Mouse (Mus musculus) kidney, embryonic 14.5 days (tissue): ENCODE results near the gene Atl2. TPM values are rescaled to one million over a fixed set of nuclear protein-coding genes. Genes with fewer than 3 reads are reported as not detected.

ENCODE experiments used
- ATAC-seq: fragments of 200-750 bp; cut with Nextera tagmentation; 2 replicates; pipeline ENCODE4 v1.8.0; 2017; ENCODE audit warnings: moderate number of reproducible peaks, mild to moderate bottlenecking, moderate TSS enrichment, moderate library complexity; ENCODE audit not compliant: low FRiP score, low TSS enrichment
- H3K27ac ChIP-seq: fragments of 300-500 bp; sonication (generic); 2 replicates; pipeline ENCODE4 v1.5.1; 2014; ENCODE audit warnings: low read depth, mild to moderate bottlenecking, low read length, moderate library complexity, mixed read lengths
- H3K27me3 ChIP-seq: fragments of 300-500 bp; sonication (generic); 2 replicates; pipeline ENCODE4 v1.6.1; 2014; ENCODE audit warnings: mild to moderate bottlenecking, low read length; ENCODE audit not compliant: control insufficient read depth, insufficient read depth
- H3K36me3 ChIP-seq: fragments of 300-500 bp; sonication (generic); 2 replicates; pipeline ENCODE4 v1.6.1; 2014; ENCODE audit warnings: low read length, mixed read lengths; ENCODE audit not compliant: control insufficient read depth, insufficient read depth
- H3K4me1 ChIP-seq: fragments of 300-500 bp; sonication (generic); 2 replicates; pipeline ENCODE4 v1.6.1; 2014; ENCODE audit warnings: low read length, mixed read lengths; ENCODE audit not compliant: control insufficient read depth, insufficient read depth
- H3K4me2 ChIP-seq: fragments of 300-500 bp; sonication (generic); replicated peaks from 2 replicates; pipeline ENCODE4 v1.6.1; 2014; ENCODE audit warnings: low read depth, mild to moderate bottlenecking, low read length
- H3K4me3 ChIP-seq: fragments of 300-500 bp; sonication (generic); 2 replicates; pipeline ENCODE4 v1.5.1; 2014; ENCODE audit warnings: mild to moderate bottlenecking, low read length
- H3K9ac ChIP-seq: fragments of 300-500 bp; sonication (generic); 2 replicates; pipeline ENCODE4 v1.6.1; 2014; ENCODE audit warnings: low read depth, mild to moderate bottlenecking, low read length, moderate library complexity
- H3K9me3 ChIP-seq: fragments of 300-500 bp; sonication (generic); 2 replicates; pipeline ENCODE4 v1.6.1; 2016; ENCODE audit warnings: low read length; ENCODE audit not compliant: control insufficient read depth
- WGBS: fragments of 180-500 bp; shearing (Covaris S2); extraction: QIAGEN DNeasy Blood & Tissue Kit; methylation state at CpG from one replicate; pipeline ENCODE4 v1.1.7; 2014; 5-methylcytosine and 5-hydroxymethylcytosine counted together
- polyA plus RNA-seq: library from polyadenylated mRNA; unstranded; fragments of >200 nt; fragmentation: Nextera tagmentation; extraction: Ambion mirVana; gene quantifications from 2 replicates; pipeline ENCODE4 v1.2.1, GENCODE M21; 2014

The Atl2 gene
- polyA plus RNA-seq, 1 experiment from 2014 or later, result 41.8 TPM

DNA sequence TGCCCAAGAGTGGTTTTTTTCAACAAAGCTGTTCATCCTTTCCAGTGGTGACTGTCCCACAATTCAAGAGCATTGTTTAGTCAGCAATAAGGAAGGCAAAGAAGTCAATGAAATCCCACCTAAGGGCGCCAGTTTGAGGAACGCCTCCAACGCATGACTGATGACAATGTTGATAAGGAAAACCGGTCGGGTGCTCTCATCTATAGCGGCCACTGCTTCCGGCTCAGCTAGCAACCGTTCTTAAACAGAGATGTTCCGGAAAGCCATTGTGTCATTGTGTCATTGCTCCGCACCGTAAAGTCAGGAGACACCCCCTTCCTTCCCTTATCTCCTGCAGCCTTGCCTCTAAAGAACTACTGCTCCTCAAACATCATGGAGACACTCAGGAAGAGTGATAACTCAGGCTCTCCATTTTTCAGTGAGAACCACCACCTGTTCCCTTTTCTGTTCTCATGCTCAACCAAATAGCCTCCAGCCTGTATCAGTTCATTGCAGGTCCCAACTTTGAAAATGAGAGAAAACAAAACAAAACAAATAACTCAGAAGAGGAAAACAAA is 30.0 kb upstream of the Atl2 start:
- Histone ChIP-seq H3K4me1 (no peaks in the 10 kb centered on the region), H3K4me3 (no peak overlapping the region), H3K9me3 (no peaks in the 10 kb centered on the region), H3K27me3 (no peaks in the 10 kb centered on the region), H3K27ac (no peak overlapping the region), H3K9ac (no peak overlapping the region), H3K4me2 (no peak overlapping the region), H3K36me3 (no peaks in the 10 kb centered on the region)
- 77% methylated on average over 11 of the region's 11 CpGs for WGBS
- no peak for ATAC-seq

DNA sequence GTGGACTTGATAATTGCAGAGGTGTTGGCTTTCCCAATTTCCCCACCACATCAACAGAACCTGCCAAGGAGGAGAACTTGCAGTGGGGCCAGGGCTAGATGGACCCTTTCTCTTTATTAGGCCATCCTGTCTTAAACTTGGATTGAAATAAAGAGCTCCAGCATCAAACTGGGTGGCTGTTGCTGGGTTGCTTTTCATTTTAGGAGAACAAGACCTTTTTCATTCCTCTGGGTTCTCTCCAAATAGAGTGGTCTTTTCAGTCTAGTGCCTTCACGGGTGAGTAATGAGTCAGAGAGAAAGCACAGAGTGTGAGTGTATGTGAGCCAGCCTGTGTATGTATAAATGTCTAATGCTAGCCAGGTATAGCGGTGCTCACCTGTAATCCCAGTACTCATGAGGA is 24.4 kb upstream of the Atl2 start:
- ATAC-seq, result no peak
- 75% methylated on average over 2 of the region's 2 CpGs for WGBS
- Histone ChIP-seq H3K4me1 (0 out of 2 replicates have a peak, but pooled peaks cover 2% of the 10 kb centered on the region), H3K4me2 (no peak overlapping the region), H3K9ac (no peak overlapping the region), H3K27ac (no peak overlapping the region), H3K36me3 (no peaks in the 10 kb centered on the region), H3K27me3 (no peaks in the 10 kb centered on the region), H3K4me3 (no peak overlapping the region), H3K9me3 (no peaks in the 10 kb centered on the region)

DNA sequence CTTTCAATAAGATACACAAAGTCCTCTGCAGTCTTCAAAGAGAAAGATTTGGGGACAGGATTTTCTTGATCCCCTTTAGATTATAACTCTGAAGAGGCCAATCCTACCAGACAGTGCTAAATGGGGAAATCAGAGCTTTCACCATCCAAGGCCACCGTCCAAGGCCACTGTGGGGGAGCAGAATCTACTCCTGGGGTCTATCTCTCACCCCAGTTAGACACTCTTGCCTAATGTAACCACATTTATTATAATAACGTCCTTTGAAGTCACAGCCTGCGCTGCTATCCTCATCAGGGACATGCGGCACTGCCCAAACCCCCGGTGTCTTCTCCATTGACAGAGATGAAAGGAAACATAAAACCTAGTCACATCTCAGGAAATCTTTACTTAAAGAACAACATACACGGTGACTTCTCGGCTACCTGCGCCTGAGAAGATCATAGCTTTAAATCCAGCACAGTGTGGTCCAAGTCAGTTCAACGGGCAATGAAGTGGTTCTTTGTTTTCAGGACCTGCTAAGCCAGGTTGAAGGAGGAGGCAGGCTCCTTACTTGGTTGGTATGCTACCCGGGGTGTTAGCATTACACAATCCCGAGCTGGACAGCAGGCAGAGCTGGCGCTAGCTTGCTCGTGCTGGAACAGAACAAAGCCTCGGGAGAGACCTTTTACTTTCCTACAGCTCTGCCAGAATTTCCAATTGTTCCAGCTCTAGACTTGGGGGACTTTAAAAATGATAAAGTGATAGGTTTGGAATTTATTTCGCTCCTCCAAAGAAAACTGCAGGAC is 23.8 kb upstream of the Atl2 start:
- Histone ChIP-seq H3K4me3 (no peak overlapping the region), H3K27me3 (no peaks in the 10 kb centered on the region), H3K4me1 (0 out of 2 replicates have a peak, but pooled peaks cover 2% of the 10 kb centered on the region), H3K4me2 (no peak overlapping the region), H3K9ac (no peak overlapping the region), H3K27ac (no peak overlapping the region), H3K9me3 (no peaks in the 10 kb centered on the region), H3K36me3 (no peaks in the 10 kb centered on the region)
- ATAC-seq, result no peak
- WGBS, result 44% methylated on average over 15 of the region's 15 CpGs

- no peak overlapping the region for H3K4me3 ChIP-seq
Measured at GRCm38 (mm10) chr17:79918484-79919004, 22.6 kb upstream of the Atl2 start.

DNA sequence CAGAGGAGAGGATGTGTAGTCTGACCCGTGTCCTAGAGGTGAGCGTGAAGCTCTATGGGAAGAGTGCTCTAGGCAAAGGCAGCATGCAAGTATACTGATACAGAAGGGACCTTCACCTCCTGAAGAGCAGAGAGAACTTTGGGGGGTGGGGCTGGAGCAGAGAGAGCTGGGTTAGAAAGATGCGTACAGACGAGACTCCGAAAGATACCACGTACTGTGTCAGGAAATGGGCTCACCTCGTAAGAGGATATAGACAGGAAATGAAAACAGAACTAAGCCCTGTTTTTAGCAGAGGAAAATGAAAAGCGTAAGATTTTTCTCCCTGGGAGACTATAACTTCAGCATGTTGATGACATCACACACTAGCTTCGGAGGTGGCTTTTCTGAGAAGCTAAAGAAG is 21.1 kb upstream of the Atl2 start:
- Histone ChIP-seq H3K27ac (no peak overlapping the region), H3K4me3 (no peak overlapping the region), H3K4me2 (no peak overlapping the region), H3K9me3 (no peaks in the 10 kb centered on the region), H3K27me3 (no peaks in the 10 kb centered on the region), H3K36me3 (no peaks in the 10 kb centered on the region), H3K9ac (no peak overlapping the region), H3K4me1 (0 out of 2 replicates have a peak, but pooled peaks cover 2% of the 10 kb centered on the region)
- no peak for ATAC-seq
- 77% methylated on average over 9 of the region's 9 CpGs for WGBS

More at GRCm38 (mm10) chr17:79918484-79919004, 22.6 kb upstream of the Atl2 start:
- Histone ChIP-seq H3K9ac (no peak overlapping the region), H3K4me2 (no peak overlapping the region), H3K4me1 (0 out of 2 replicates have a peak, but pooled peaks cover 2% of the 10 kb centered on the region), H3K27ac (no peak overlapping the region), H3K9me3 (no peaks in the 10 kb centered on the region), H3K27me3 (no peaks in the 10 kb centered on the region), H3K36me3 (no peaks in the 10 kb centered on the region)
- no peak for ATAC-seq
- WGBS, result 29% methylated on average over 9 of the region's 9 CpGs

- Histone ChIP-seq H3K27me3 (no peaks in the 10 kb centered on the region), H3K27ac (no peak overlapping the region), H3K4me2 (no peak overlapping the region), H3K36me3 (no peaks in the 10 kb centered on the region), H3K4me3 (no peak overlapping the region), H3K9me3 (no peaks in the 10 kb centered on the region), H3K4me1 (no peaks in the 10 kb centered on the region), H3K9ac (no peak overlapping the region)
- WGBS, result 83% methylated on average over 2 of the region's 2 CpGs
- no peak for ATAC-seq
Measured at GRCm38 (mm10) chr17:79912174-79912573, 16.3 kb upstream of the Atl2 start.

GRCm38 (mm10) chr17:79911718-79912117 is 15.8 kb upstream of the Atl2 start:
- H3K27ac ChIP-seq, result no peak overlapping the region
- WGBS, result 45% methylated on average over 3 of the region's 3 CpGs

GRCm38 (mm10) chr17:79909571-79909970 is 13.6 kb upstream of the Atl2 start:
- no peak overlapping the region for H3K27ac ChIP-seq
- no peak overlapping the region for H3K9ac ChIP-seq
- H3K4me2 ChIP-seq, result no peak overlapping the region
- no peak overlapping the region for H3K4me3 ChIP-seq
- WGBS, result 51% methylated on average over 12 of the region's 12 CpGs
- no peaks in the 10 kb centered on the region for H3K9me3 ChIP-seq
- H3K4me1 ChIP-seq, result no peaks in the 10 kb centered on the region
- ATAC-seq, result no peak
- H3K36me3 ChIP-seq, result no peaks in the 10 kb centered on the region
- no peaks in the 10 kb centered on the region for H3K27me3 ChIP-seq

More at GRCm38 (mm10) chr17:79911718-79912117, 15.8 kb upstream of the Atl2 start:
- Histone ChIP-seq H3K4me3 (no peak overlapping the region), H3K4me2 (no peak overlapping the region), H3K27me3 (no peaks in the 10 kb centered on the region), H3K9ac (no peak overlapping the region), H3K9me3 (no peaks in the 10 kb centered on the region), H3K4me1 (no peaks in the 10 kb centered on the region), H3K36me3 (no peaks in the 10 kb centered on the region)
- no peak for ATAC-seq

DNA sequence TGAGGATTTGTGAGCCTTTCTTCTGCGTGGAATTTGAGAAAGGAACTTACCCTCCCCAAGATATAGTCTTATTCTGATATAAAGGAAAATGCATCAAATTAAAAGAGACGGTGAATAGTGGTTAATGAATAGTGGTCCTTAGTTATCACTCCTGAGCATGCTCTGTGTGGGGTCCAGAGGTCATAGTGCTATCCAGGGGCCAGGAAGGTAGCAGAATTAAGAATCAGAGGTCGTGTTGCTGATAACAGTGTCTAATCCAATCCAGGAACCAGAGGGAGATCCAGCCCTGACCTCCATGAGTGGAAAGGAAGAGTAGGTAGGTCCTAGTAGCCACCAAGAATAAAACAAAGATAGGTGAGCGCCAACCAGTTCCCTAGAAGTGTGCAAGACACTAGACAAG is 11.8 kb upstream of the Atl2 start:
- WGBS, result 80% methylated on average over 4 of the region's 4 CpGs

More for the DNA sequence above, 11.8 kb upstream of the Atl2 start:
- Histone ChIP-seq H3K4me2 (no peak overlapping the region), H3K4me1 (no peaks in the 10 kb centered on the region), H3K27me3 (no peaks in the 10 kb centered on the region), H3K27ac (no peak overlapping the region), H3K4me3 (no peak overlapping the region), H3K36me3 (no peaks in the 10 kb centered on the region), H3K9me3 (no peaks in the 10 kb centered on the region), H3K9ac (no peak overlapping the region)
- no peak for ATAC-seq
